Mouse (Mus musculus) ovary, adult 18-20 months (tissue): Measurements from ENCODE around the gene Clmp.
"Not testable (repeated sequence)": the region's sequence is repeated elsewhere in the genome, so short reads cannot be mapped to it uniquely, and the experiment has no call there.

Experiments used
- DNase-seq: peaks from one replicate; pipeline ENCODE4 v3.0.0; 2022; ENCODE audit warnings: low spot score, mixed read lengths

Clmp gene

GRCm38 (mm10) chr9:40780111-40780510 lies 94.3 kb downstream of the Clmp start:
- DNase-seq, result no peak

- DNase-seq, result no peak
Observed at GRCm38 (mm10) chr9:40780892-40781725, 95.3 kb downstream of the Clmp start.

- no peak for DNase-seq
Observed at GRCm38 (mm10) chr9:40781726-40782581, 96.2 kb downstream of the Clmp start.

GRCm38 (mm10) chr9:40783641-40784373 lies 98.0 kb downstream of the Clmp start:
- no peak for DNase-seq

- DNase-seq, result no peak
Observed at GRCm38 (mm10) chr9:40784374-40784967, 98.7 kb downstream of the Clmp start.

GRCm38 (mm10) chr9:40785452-40785851 lies 99.7 kb downstream of the Clmp start:
- DNase-seq, result no peak

GRCm38 (mm10) chr9:40786820-40787219 lies 101.1 kb downstream of the Clmp start:
- DNase-seq, result not testable (repeated sequence)

GRCm38 (mm10) chr9:40791864-40792633 lies 106.3 kb downstream of the Clmp start:
- no peak for DNase-seq

GRCm38 (mm10) chr9:40793581-40793980 lies 107.8 kb downstream of the Clmp start:
- DNase-seq, result no peak

- DNase-seq, result no peak
Observed at GRCm38 (mm10) chr9:40794251-40794650, 108.5 kb downstream of the Clmp start.

GRCm38 (mm10) chr9:40794926-40795325 lies 109.2 kb downstream of the Clmp start:
- no peak for DNase-seq

- DNase-seq, result no peak
Observed at GRCm38 (mm10) chr9:40795562-40795961, 109.8 kb downstream of the Clmp start.

- DNase-seq, result no peak
Observed at GRCm38 (mm10) chr9:40796054-40796453, 110.3 kb downstream of the Clmp start.

- DNase-seq, result no peak
Observed at GRCm38 (mm10) chr9:40798247-40798960, 112.6 kb downstream of the Clmp start.

GRCm38 (mm10) chr9:40799112-40799511 lies 113.3 kb downstream of the Clmp start:
- DNase-seq, result no peak

- peak; percentile 78 for DNase-seq
Observed at GRCm38 (mm10) chr9:40799837-40800501, 114.2 kb downstream of the Clmp start.

- peak; percentile 100 for DNase-seq
Observed at GRCm38 (mm10) chr9:40800675-40801612, 115.2 kb downstream of the Clmp start, which contains the start of gene Hspa8. Gene Hspa8, plus strand, starts transcription at chr9:40800984.
